Mouse (Mus musculus) ES-E14 (cell line): ENCODE data around the gene Grip1. TPM values are rescaled to one million over a fixed set of nuclear protein-coding genes. Genes with fewer than 3 reads are reported as not detected.
"Not testable (repeated sequence)": the region's sequence is repeated elsewhere in the genome, so short reads cannot be mapped to it uniquely, and the experiment has no call there.

ENCODE experiments used
- DNase-seq: peaks from one replicate; pipeline ENCODE4 v3.0.0-alpha.2; 2013; ENCODE audit warnings: low read depth, low spot score
- H3K27ac ChIP-seq: 2 replicates; pipeline ENCODE4 v1.5.1; 2012; ENCODE audit warnings: low read depth, mild to moderate bottlenecking, low read length, moderate library complexity, mixed read lengths; ENCODE audit not compliant: poor library complexity, insufficient read depth, severe bottlenecking
- H3K36me3 ChIP-seq: 2 replicates; pipeline ENCODE4 v1.6.1; 2012; ENCODE audit warnings: mild to moderate bottlenecking, low read length, moderate library complexity, mixed read lengths; ENCODE audit not compliant: control insufficient read depth, poor library complexity, insufficient read depth, severe bottlenecking
- H3K4me1 ChIP-seq, 2 experiments: fragments of 150-350 bp in 1 of 2; sonication (generic) in 1 of 2; 2 replicates each; pipeline ENCODE4 v1.6.1; 2012; ENCODE audit warnings: low read length in 2 of 2, mild to moderate bottlenecking in 1 of 2, mixed read lengths in 1 of 2; ENCODE audit not compliant: control insufficient read depth in 2 of 2, insufficient read depth in 2 of 2, poor library complexity in 1 of 2
- H3K4me3 ChIP-seq, 2 experiments: fragments of 150-350 bp in 1 of 2; sonication (generic) in 1 of 2; 2 replicates each; pipeline ENCODE4 v1.5.1; 2012; ENCODE audit warnings: low read length in 2 of 2, low read depth in 1 of 2, mild to moderate bottlenecking in 1 of 2, mixed read lengths in 1 of 2; ENCODE audit not compliant: insufficient read depth in 1 of 2, poor library complexity in 1 of 2, severe bottlenecking in 1 of 2
- H3K9ac ChIP-seq: 2 replicates; pipeline ENCODE4 v1.6.1; 2012; ENCODE audit warnings: low read depth, mild to moderate bottlenecking, low read length, mixed read lengths; ENCODE audit not compliant: poor library complexity, insufficient read depth, severe bottlenecking
- H3K9me3 ChIP-seq: fragments of 150-350 bp; sonication (generic); 2 replicates; pipeline ENCODE4 v1.6.1; 2012; ENCODE audit warnings: low read depth, mild to moderate bottlenecking, low read length; ENCODE audit not compliant: control insufficient read depth, insufficient read depth
- CHD2 ChIP-seq: IDR thresholded peaks from 2 replicates; pipeline ENCODE4 v1.6.1; 2014; ENCODE audit warnings: mild to moderate bottlenecking, low read depth, low read length, inconsistent platforms
- HCFC1 ChIP-seq: IDR thresholded peaks from 2 replicates; pipeline ENCODE4 v1.6.1; 2012; ENCODE audit warnings: low read length, inconsistent platforms, borderline replicate concordance; ENCODE audit not compliant: insufficient read depth
- MAFK ChIP-seq: IDR thresholded peaks from 2 replicates; pipeline ENCODE4 v1.6.1; 2014; ENCODE audit warnings: mild to moderate bottlenecking, low read depth, low read length, inconsistent platforms; ENCODE audit not compliant: insufficient read depth
- ZC3H11A ChIP-seq: IDR thresholded peaks from 2 replicates; pipeline ENCODE4 v1.6.1; 2012; ENCODE audit warnings: low read depth, mild to moderate bottlenecking, inconsistent platforms, low read length, borderline replicate concordance
- ZNF384 ChIP-seq: IDR thresholded peaks from 2 replicates; pipeline ENCODE4 v1.6.1; 2012; ENCODE audit warnings: low read depth, low read length, inconsistent platforms
- in situ Hi-C, 2 experiments: fragments of 600-800 bp; cut with MboI; formaldehyde crosslinking; loops; one replicate each; pipeline ENCODE4 v1.15.1; 2025; ENCODE audit warnings: low sequenced_read_pairs in 2 of 2, inconsistent platforms in 1 of 2; ENCODE audit not compliant: unreplicated experiment in 2 of 2
- total RNA-seq: library from RNA; depleted of rRNA; stranded (reverse); fragments of 300-350 nt; gene quantifications from 2 replicates; pipeline ENCODE4 v1.2.3, GENCODE M21; 2012

The Grip1 gene
- total RNA-seq, 1 experiment, result 4.2 TPM

- H3K27ac ChIP-seq, result no peak overlapping the region
- TF ChIP-seq HCFC1 (no peak), MAFK (no peak), ZNF384 (no peak), ZC3H11A (no peak), CHD2 (no peak)
- no peak overlapping the region for H3K4me3 ChIP-seq
- peaks cover 32% of the 10 kb centered on the region for H3K36me3 ChIP-seq
- in situ Hi-C loops, result no loop called here
- H3K9ac ChIP-seq, result no peak overlapping the region
- DNase-seq, result no peak
- H3K9me3 ChIP-seq, result no peaks in the 10 kb centered on the region
- H3K4me1 ChIP-seq, result peaks cover 0 to 4% of the 10 kb centered on the region in 2 experiments; a peak in 1 of 4 replicates
Measured at GRCm38 (mm10) chr10:120100806-120101205, 647.2 kb downstream of the Grip1 start.

- peaks cover 19% of the 10 kb centered on the region for H3K36me3 ChIP-seq
- peaks cover 0 to 6% of the 10 kb centered on the region in 2 experiments; a peak in 2 of 4 replicates for H3K4me1 ChIP-seq
- in situ Hi-C loops, result no loop called here
- TF ChIP-seq ZNF384, result peak; percentile 59; the same call in 1 of the 2 replicates
- no peak for TF ChIP-seq CHD2
- no peak for TF ChIP-seq HCFC1
- TF ChIP-seq MAFK, result no peak
- no peaks in the 10 kb centered on the region for H3K9me3 ChIP-seq
- peak overlapping the region; percentile 92; the same call in 1 of the 2 replicates for H3K9ac ChIP-seq
- no peak for DNase-seq
- no peak overlapping the region; the same call in 1 of the 2 replicates for H3K27ac ChIP-seq
- H3K4me3 ChIP-seq, result peak overlapping the region; percentile 91 to 92
Measured at GRCm38 (mm10) chr10:120111691-120112319, 658.2 kb downstream of the Grip1 start.

GRCm38 (mm10) chr10:120112507-120113396, 659.1 kb downstream of the Grip1 start, which contains the start of gene Helb:
Helb (minus strand) TSS chr10:120112987.
- peaks cover 0 to 6% of the 10 kb centered on the region in 2 experiments; a peak in 2 of 4 replicates for H3K4me1 ChIP-seq
- H3K9me3 ChIP-seq, result no peaks in the 10 kb centered on the region
- peak within 1 kb of the TSS; percentile 91 to 92 for H3K4me3 ChIP-seq
- peaks cover 12% of the 10 kb centered on the region for H3K36me3 ChIP-seq
- peak within 1 kb of the TSS; percentile 92 for H3K9ac ChIP-seq
- peak within 1 kb of the TSS; percentile 90 for H3K27ac ChIP-seq
- DNase-seq, result peak; percentile 97
- in situ Hi-C loops, result no loop called here
- TF ChIP-seq HCFC1, result no peak
- no peak for TF ChIP-seq CHD2
- no peak for TF ChIP-seq MAFK
- TF ChIP-seq ZC3H11A, result no peak
- no peak for TF ChIP-seq ZNF384

GRCm38 (mm10) chr10:120113482-120113881, 659.9 kb downstream of the Grip1 start:
- in situ Hi-C loops, H3K4me1 ChIP-seq, DNase-seq, H3K9me3 ChIP-seq, H3K36me3 ChIP-seq: not testable (repeated sequence)
- H3K27ac ChIP-seq, result peak overlapping the region; percentile 90; the same call in 1 of the 2 replicates
- H3K9ac ChIP-seq, result peak overlapping the region; percentile 73; the same call in 1 of the 2 replicates
- H3K4me3 ChIP-seq, result peak overlapping the region; percentile 63 to 91
